Mouse (Mus musculus) retina, adult 2 months (tissue): ENCODE measurements around the gene Tmem87b.

Experiments
- DNase-seq: peaks from one replicate; pipeline ENCODE4 v3.0.0-alpha.2; 2012; ENCODE audit warnings: low read depth, low spot score

The Tmem87b gene

GRCm38 (mm10) chr2:128818956-128819643, 1.2 kb downstream of the Tmem87b start:
- no peak for DNase-seq

- DNase-seq = no peak
Observed at GRCm38 (mm10) chr2:128820631-128821030, 2.7 kb downstream of the Tmem87b start.

DNA sequence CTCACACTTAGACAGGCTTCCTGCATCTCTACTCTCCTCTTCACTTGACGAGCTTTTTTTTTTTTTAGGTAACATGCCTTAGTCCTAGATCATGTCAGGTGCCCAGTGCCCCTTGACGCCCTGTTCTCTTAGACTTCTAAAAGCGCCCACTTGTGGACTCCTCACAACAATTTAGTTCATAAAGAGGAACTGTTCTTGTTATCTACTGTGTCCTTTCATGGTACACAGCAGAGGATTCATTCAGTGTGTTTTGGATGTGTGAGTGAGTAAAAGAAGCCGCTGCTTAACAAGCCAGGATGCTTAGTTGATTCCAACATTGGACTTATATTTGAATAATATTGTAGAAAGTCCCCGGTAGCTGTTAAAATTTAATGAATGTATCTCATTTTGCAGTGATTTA, 6.0 kb downstream of the Tmem87b start:
- no peak for DNase-seq

DNA sequence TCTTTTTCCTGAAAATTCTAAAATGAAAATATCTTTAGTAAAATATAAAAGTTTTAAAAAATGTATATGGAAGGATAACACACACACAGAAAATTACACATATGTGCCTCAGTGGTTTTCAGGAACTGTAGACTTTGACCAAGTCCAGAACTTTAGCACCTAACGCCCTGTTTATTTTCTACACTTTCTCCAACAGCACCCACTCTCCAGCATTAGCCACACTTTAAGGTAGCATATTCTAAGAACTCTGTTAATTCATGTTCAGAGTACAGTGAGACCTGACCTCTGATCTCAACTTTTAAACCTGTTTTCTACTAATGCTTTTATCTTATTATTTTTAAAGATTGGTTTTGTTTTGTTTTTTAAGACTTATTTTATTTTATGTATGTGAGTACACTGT, 9.9 kb downstream of the Tmem87b start:
- DNase-seq = no peak

DNA sequence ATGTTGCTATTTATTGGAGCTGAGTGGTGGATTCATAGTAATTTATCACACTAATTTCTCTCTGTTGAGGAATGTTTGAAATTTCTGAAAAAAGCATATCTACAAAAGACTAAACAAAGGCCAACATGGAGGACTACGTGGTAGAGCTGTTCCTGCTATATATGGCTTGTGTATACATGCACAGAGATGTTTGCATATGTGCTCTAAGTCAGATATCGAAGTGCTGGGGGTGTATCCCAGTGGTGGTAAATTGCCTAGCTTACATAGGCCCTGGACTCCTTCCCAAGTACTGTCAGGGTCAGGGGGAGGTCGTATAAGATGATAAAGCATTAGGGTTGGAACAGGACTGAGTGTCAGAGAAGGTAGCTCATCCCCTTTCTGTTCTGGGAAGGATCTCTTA, 14.7 kb downstream of the Tmem87b start:
- no peak for DNase-seq

DNA sequence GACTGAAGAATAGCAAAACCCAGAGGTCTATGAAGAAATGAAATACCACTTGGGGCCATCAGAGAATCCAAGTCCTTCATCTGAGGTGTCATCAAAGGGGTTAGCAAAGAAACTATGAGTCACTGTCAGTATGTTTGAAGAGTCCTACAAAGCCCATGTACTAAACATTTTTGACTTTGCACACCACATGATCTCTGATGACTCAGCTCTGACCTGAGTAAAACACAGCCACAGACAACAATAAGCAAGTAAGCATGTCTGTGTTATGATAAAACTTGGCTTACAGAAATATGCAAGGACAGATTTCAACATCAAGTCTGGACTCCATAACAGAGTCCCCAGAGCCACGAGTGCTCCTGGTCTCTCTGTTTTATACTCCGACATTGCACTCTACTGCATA, 15.1 kb downstream of the Tmem87b start:
- no peak for DNase-seq

DNA sequence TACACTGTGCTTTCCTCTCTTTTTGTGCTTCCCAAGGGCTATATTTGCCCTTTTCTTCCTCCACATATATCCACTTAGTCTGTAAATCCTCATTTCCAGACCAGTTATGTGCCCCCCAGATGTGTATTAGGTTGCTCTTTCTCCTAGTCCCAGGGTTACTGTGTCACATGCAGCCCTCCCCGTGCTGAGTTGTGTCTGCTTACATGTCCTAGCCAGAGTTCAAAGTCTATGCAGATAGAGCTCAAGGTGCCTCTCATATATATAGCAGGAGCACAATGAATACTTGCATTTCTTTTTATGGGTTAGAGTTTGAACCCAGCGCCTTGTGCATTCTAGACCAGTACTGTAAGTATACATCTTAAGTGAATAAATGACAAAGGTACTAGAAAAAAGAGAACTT, 15.5 kb downstream of the Tmem87b start:
- DNase-seq = no peak

DNA sequence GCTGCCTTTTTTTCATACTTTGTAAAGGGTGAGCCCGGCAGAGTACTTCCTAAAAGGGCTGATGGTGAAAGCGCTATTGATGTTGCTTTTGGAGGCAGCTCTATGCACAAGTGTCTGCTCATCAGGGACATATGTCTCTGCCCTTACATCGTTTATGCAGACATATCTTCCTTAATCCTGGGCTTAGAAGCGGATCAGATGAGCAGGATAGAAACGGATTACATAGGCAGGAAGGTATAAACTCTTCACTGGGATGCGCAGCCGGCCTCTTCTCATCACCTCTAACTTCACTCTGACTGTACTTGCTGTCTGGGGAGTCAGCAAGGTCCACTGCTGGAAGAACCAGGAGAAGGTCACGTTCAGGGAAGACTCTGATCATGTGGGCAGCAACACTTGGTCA, 19.6 kb downstream of the Tmem87b start:
- peak; percentile 74 for DNase-seq

DNA sequence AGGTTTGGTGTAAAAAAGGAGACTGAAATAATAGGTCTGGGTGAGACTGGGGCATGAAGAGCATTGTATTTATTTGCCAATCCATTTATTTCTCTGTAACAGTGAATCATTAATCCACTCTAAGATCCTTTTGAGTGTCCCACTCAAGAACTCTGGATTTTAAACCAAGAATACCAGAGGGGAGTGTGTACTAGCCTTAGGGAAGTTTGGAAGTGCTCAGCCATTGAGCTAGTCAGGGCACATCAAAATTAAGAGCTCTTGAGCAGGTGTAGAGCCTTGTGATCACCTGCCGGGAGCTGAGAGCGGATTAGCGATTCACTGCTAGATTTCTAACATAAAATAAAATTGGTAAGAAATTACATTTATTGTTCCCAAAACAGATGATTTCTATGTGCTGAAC, 20.7 kb downstream of the Tmem87b start:
- DNase-seq = no peak

GRCm38 (mm10) chr2:128839501-128839900, 21.6 kb downstream of the Tmem87b start:
- DNase-seq = no peak

- DNase-seq = no peak
Observed at GRCm38 (mm10) chr2:128842437-128842836, 24.5 kb downstream of the Tmem87b start.

GRCm38 (mm10) chr2:128850036-128850435, 32.1 kb downstream of the Tmem87b start:
- DNase-seq = no peak

DNA sequence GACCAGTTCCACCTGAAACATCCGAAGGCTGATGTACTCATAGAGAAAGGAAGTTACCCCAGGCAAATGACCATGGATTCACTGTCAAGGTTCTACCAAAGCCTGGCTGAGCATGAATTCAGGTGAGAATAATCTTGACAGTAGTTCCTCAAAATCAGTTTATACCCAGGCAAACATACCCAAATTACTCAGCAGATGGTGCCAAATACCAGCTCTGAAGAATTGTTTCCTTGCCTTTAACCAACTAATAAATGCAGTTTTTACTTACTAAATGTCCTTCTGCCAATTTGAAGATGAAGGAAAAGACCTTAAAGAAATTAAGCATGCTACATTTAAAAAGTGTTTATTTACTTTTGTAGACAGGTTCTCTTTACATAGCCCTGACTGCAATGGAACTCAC, 38.8 kb downstream of the Tmem87b start:
- no peak for DNase-seq

GRCm38 (mm10) chr2:128858962-128859361, 41.0 kb downstream of the Tmem87b start:
- DNase-seq = no peak

DNA sequence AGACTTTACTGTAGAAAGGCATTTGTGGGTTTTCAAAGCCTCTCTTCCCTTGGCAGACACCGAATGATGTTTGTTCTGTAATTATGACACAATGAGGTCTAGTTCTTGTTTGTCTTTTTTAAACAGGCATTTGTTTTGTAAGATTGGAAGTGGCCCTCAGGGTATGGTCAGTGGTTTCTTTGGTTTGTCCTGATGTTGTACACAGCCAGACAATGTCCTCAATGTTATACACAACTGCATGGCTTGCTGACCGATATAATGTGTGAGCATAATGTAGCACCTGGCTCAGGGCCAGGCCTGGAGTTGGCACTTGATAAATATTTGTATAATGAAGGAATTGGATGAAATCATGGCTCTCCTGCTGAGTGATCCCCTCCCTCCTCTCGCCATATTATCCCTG, 41.9 kb downstream of the Tmem87b start:
- DNase-seq = no peak

- no peak for DNase-seq
Observed at GRCm38 (mm10) chr2:128862636-128863035, 44.7 kb downstream of the Tmem87b start, which contains the start of gene Fbln7. Gene Fbln7, plus strand, starts transcription at chr2:128862981.

- DNase-seq = no peak
Observed at GRCm38 (mm10) chr2:128863777-128864331, 45.9 kb downstream of the Tmem87b start.

DNA sequence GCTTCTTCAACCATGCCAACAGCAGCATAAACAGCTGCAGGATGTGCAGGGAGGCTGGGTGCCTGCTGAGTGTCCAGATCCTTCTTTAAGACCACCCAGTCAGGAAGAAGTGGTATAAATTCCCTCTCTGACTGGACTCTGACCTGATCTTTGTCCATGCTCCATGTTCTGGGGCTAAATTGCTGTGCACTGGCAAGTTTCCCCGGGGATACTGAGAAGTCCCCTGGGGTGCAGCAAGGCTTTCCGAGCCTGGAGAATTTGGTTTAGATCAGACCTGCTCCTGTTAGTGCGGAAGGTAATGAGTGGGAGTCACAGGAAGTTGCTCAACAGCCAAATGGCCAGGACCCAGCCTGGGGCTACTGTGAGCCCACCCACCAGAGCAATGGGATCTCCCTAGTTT, 47.1 kb downstream of the Tmem87b start:
- DNase-seq = no peak

DNA sequence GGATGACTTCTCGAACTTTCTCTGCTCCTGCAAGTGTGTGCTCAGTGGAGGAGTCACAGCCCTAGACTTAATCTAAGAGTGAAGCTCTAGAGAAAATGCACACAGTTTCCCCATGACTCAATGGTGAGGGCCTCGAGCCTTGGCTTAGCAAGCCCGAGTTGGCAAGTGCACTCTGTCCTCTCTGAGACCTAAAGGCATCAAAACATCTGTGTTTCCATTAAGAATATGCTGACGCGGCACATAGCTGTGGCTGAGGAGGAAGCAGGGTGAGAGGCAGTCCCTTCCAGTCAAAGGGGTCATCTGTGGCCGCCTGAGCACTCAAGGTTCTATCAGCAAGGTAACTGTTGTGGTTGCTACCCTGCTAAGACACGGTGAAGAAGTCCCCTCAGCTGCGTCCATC, 53.7 kb downstream of the Tmem87b start:
- DNase-seq = no peak

DNA sequence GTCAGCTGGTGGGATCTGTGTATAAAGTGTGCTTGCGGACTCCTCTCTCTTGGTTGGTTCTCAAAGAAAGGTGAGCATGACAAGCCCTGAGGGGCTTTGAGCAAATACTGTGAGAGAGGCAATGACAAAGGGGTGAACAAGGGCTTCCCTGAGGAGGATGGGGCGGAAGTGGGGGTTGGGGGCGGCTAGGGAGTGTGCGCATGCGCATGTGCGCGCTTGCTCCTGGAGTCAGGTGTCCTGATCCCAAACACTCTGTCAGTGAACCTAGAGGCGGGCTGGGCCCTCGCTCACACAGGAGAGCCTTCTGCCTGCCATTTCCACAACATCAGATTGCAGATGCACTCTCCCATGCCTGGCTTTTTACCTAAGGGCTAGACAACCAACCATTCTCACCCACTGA, 54.3 kb downstream of the Tmem87b start:
- no peak for DNase-seq

- no peak for DNase-seq
Observed at GRCm38 (mm10) chr2:128875526-128875925, 57.6 kb downstream of the Tmem87b start.

DNA sequence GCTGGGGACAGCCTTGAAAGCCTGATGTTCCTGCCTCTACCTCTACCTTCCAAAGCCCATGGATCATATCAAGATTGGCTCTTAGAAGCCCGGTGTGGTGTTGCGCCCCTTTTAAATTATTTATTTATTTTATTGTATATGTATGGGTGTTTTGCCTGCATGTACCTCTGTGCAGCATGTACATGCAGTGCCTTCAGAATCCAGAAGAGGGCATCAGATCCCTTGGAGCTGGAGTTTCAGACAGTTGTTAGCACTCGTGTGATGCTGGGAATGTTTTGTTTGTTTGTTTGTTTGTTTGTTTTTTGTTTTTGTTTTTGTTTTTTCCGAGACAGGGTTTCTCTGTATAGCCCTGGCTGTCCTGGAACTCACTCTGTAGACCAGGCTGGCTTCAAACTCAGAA, 63.3 kb downstream of the Tmem87b start:
- no peak for DNase-seq

DNA sequence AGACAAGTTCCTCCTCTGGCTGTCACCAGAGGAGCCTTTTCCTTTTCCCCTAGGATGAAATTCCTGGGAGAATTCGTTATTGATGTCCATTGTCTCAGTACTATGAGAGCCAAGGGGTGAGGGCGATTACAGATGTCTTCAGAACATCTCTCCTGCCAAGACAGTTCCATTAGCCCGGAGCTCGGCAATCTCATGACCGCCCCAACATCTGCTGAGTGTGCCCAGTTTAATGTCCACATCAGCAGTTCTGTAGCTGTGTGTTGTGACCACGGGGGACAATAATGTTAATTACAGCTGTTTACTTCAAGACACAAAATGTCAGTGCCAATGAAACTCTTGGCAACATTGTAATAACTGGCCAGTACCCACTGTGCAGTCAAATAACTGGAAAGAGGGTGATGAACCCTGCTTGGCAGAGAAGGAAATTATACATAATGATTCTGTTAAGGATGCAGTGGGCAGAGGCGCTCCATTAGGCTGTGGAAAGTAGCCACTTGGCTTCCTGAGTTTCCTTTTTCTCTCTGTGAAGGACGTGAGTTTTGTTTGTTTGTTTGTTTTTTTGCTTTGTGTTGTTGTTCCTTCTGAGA, 67.4 kb downstream of the Tmem87b start:
- no peak for DNase-seq
